Mouse (Mus musculus) testis, adult 2 months (tissue): ENCODE data around the gene Rpl36-ps4. TPM values are rescaled to one million over a fixed set of nuclear protein-coding genes. Genes with fewer than 3 reads are reported as not detected.

ENCODE experiments used
- H3K27ac ChIP-seq: fragments of 200-500 bp; 2 replicates; pipeline ENCODE4 v1.5.1; 2012; ENCODE audit warnings: low read depth, low read length; ENCODE audit not compliant: control insufficient read depth, insufficient read depth
- H3K27me3 ChIP-seq: fragments of 200-500 bp; 2 replicates; pipeline ENCODE4 v1.6.1; 2012; ENCODE audit warnings: mild to moderate bottlenecking, low read length, moderate library complexity; ENCODE audit not compliant: control insufficient read depth, insufficient read depth
- H3K36me3 ChIP-seq: fragments of 200-500 bp; 2 replicates; pipeline ENCODE4 v1.6.1; 2012; ENCODE audit warnings: mild to moderate bottlenecking, low read length; ENCODE audit not compliant: control insufficient read depth, insufficient read depth
- H3K4me1 ChIP-seq: fragments of 200-500 bp; 2 replicates; pipeline ENCODE4 v1.6.1; 2012; ENCODE audit warnings: low read length; ENCODE audit not compliant: control insufficient read depth, insufficient read depth
- H3K4me3 ChIP-seq: fragments of 200-500 bp; 2 replicates; pipeline ENCODE4 v1.5.1; 2012; ENCODE audit warnings: low read depth, mild to moderate bottlenecking, low read length, moderate library complexity, mixed read lengths; ENCODE audit not compliant: control insufficient read depth
- CTCF ChIP-seq: fragments of 200-500 bp; IDR thresholded peaks from 2 replicates; pipeline ENCODE4 v1.5.1; 2012; ENCODE audit warnings: low read depth, mild to moderate bottlenecking, inconsistent platforms, low read length, moderate library complexity; ENCODE audit not compliant: control insufficient read depth, insufficient read depth, insufficient replicate concordance
- POLR2A ChIP-seq: fragments of 200-500 bp; IDR thresholded peaks from 2 replicates; pipeline ENCODE4 v1.6.1; 2012; ENCODE audit warnings: low read depth, mild to moderate bottlenecking, inconsistent platforms, low read length, moderate library complexity; ENCODE audit not compliant: control insufficient read depth
- polyA plus RNA-seq: library from polyadenylated mRNA; depleted of rRNA; stranded (reverse); fragments of >200 nt; gene quantifications from 2 replicates; pipeline ENCODE4 v1.2.3, GENCODE M21; 2012

Rpl36-ps4 gene
- polyA plus RNA-seq, 1 experiment, result not detected

GRCm38 (mm10) chr17:87903213-87903612 lies 17.6 kb upstream of the Rpl36-ps4 start:
- Histone ChIP-seq H3K27me3 (no peaks in the 10 kb centered on the region), H3K36me3 (no peaks in the 10 kb centered on the region), H3K4me1 (no peaks in the 10 kb centered on the region), H3K4me3 (no peak overlapping the region), H3K27ac (no peak overlapping the region)
- TF ChIP-seq CTCF (no peak), POLR2A (no peak)

- Histone ChIP-seq H3K4me1 (no peaks in the 10 kb centered on the region), H3K4me3 (no peak overlapping the region), H3K36me3 (no peaks in the 10 kb centered on the region), H3K27me3 (no peaks in the 10 kb centered on the region), H3K27ac (no peak overlapping the region)
- TF ChIP-seq POLR2A (no peak), CTCF (no peak)
These were observed 17.1 kb upstream of the Rpl36-ps4 start for GRCm38 (mm10) chr17:87903725-87904124.

GRCm38 (mm10) chr17:87915386-87915785 lies 5.4 kb upstream of the Rpl36-ps4 start:
- Histone ChIP-seq H3K36me3 (no peaks in the 10 kb centered on the region), H3K4me1 (no peaks in the 10 kb centered on the region), H3K27ac (no peak overlapping the region), H3K27me3 (no peaks in the 10 kb centered on the region), H3K4me3 (no peak overlapping the region)
- TF ChIP-seq CTCF, result no peak
- TF ChIP-seq POLR2A, result no peak

- Histone ChIP-seq H3K36me3 (no peaks in the 10 kb centered on the region), H3K27me3 (no peaks in the 10 kb centered on the region), H3K4me1 (no peaks in the 10 kb centered on the region), H3K27ac (no peak overlapping the region), H3K4me3 (no peak overlapping the region)
- TF ChIP-seq CTCF, result no peak
- TF ChIP-seq POLR2A, result no peak
These were observed 2.7 kb upstream of the Rpl36-ps4 start for GRCm38 (mm10) chr17:87918121-87918520.

- H3K4me1 ChIP-seq, result no peaks in the 10 kb centered on the region; the same call in 1 of the 2 replicates
- no peak overlapping the region for H3K4me3 ChIP-seq
- TF ChIP-seq POLR2A (no peak), CTCF (no peak)
- H3K27ac ChIP-seq, result no peak overlapping the region
- H3K36me3 ChIP-seq, result no peaks in the 10 kb centered on the region
- H3K27me3 ChIP-seq, result no peaks in the 10 kb centered on the region
These were observed 13.5 kb downstream of the Rpl36-ps4 start for GRCm38 (mm10) chr17:87934326-87934725.

- no peak overlapping the region for H3K4me3 ChIP-seq
- no peak overlapping the region for H3K27ac ChIP-seq
- H3K36me3 ChIP-seq, result no peaks in the 10 kb centered on the region
- H3K4me1 ChIP-seq, result no peaks in the 10 kb centered on the region; the same call in 1 of the 2 replicates
- no peak for TF ChIP-seq POLR2A
- no peak for TF ChIP-seq CTCF
- no peaks in the 10 kb centered on the region for H3K27me3 ChIP-seq
These were observed 14.0 kb downstream of the Rpl36-ps4 start for GRCm38 (mm10) chr17:87934736-87935135.

GRCm38 (mm10) chr17:87936156-87936555 lies 15.4 kb downstream of the Rpl36-ps4 start:
- H3K4me1 ChIP-seq, result no peaks in the 10 kb centered on the region; the same call in 1 of the 2 replicates
- H3K27ac ChIP-seq, result no peak overlapping the region
- TF ChIP-seq CTCF (no peak), POLR2A (no peak)
- no peaks in the 10 kb centered on the region for H3K36me3 ChIP-seq
- no peaks in the 10 kb centered on the region for H3K27me3 ChIP-seq
- H3K4me3 ChIP-seq, result no peak overlapping the region
